Mouse (Mus musculus) brain, embryonic 14.5 days (tissue): ENCODE data around the gene Rbm20.

Experiments used
- CTCF ChIP-seq: fragments of 200-500 bp; IDR thresholded peaks from 2 replicates; pipeline ENCODE4 v1.5.1; 2012; ENCODE audit warnings: inconsistent platforms, mild to moderate bottlenecking, moderate library complexity, borderline replicate concordance; ENCODE audit not compliant: insufficient read depth, insufficient read length; ENCODE audit errors: extremely low read depth
- POLR2A ChIP-seq: fragments of 200-500 bp; IDR thresholded peaks from 2 replicates; pipeline ENCODE4 v1.6.1; 2012; ENCODE audit warnings: mild to moderate bottlenecking, inconsistent platforms, borderline replicate concordance; ENCODE audit not compliant: poor library complexity, insufficient read depth, insufficient read length, severe bottlenecking; ENCODE audit errors: extremely low read depth

DNA sequence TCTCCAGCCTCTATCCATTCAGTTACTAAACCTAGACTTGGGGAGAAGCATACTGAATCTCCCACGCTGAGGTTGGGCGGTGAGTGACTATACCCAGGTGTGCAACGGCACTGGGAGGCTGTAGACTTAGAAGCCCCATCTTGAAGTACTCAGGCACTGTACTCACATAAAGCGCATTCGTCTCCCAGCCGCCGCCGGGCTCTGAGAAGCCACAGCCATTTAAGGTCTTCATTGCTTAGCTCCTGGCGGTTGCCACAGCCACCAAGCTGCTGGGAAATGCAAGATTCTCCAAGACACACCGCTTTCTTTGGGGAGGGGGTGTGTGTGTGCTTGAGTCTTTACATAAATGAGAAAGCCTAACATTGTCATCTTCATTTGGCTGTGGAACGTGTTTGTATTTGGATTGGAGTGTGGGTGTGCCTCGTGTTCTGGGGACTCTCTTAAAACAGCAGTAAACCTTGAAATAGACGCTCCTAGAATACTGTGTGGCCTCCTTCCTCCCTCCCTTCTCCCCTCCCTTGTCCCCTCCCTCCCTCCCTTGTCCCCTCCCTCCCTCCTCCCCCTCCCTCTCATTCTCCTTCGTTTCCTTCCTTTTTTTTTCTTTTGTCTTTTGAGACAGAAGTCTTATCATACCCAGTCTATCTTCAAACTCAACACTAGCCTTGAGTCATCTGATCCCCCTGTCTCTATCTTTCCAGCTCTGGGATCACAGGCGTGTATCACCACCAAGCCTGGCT is 131.1 kb downstream of the Rbm20 start:
- TF ChIP-seq POLR2A (no peak), CTCF (no peak)
